ENCODE assay signal across 9 mouse cellular contexts in genomic region chr17:80095254-80095899, GRCm38 (mm10). TPM values are rescaled to one million over a fixed set of nuclear protein-coding genes. Genes with fewer than 3 reads are reported as not detected.
DNase-seq lines count a peak whose midpoint lies in the region; ATAC-seq and TF ChIP-seq lines count a peak whose summit lies in the region.
"Had no signal": no experiment of that assay in that cellular context is flagged by ENCODE, and none has a peak within 500 bp of the region (broad histone marks: within the 10 kb centered on the region; RNA-seq: fewer than 3 reads in every experiment).

No protein-coding gene starts in this region.

- 65% methylated on average over 9 of the region's 9 CpGs for WGBS in liver, adult 2 months
- WGBS in hindbrain, embryonic 15.5 days, result 82% methylated on average over 9 of the region's 9 CpGs
- 78% methylated on average over 9 of the region's 9 CpGs for WGBS in liver, postnatal 0 days (ENCODE audit: insufficient replicate concordance)
- WGBS in stomach, embryonic 15.5 days, result 72% methylated on average over 9 of the region's 9 CpGs

- H3K4me3 ChIP-seq in liver, adult 2 months (ENCODE audit: insufficient read depth, low read depth, low read length), result peak overlapping the region; percentile 15
- H3K4me3 ChIP-seq in hindbrain, embryonic 15.5 days, result no peak overlapping the region
- H3K4me3 ChIP-seq in liver, postnatal 0 days (ENCODE audit: low read depth, low read length), result no peak overlapping the region
- H3K4me3 ChIP-seq in stomach, embryonic 15.5 days (replicated peaks), result peak overlapping the region; percentile 20; the same call in 1 of the 2 replicates

- no peak for TF ChIP-seq EP300 in liver, postnatal 0 days (IDR thresholded peaks at IDR 0.05; ENCODE audit: low read depth)

- no peak for TF ChIP-seq CTCF in liver, adult 2 months (IDR thresholded peaks at IDR 0.05; ENCODE audit: low read depth, low read length)
- TF ChIP-seq CTCF in liver, postnatal 0 days (IDR thresholded peaks at IDR 0.05; ENCODE audit: low read depth), result no peak

- no peak for DNase-seq in liver, adult 2 months (ENCODE audit: extremely low read depth, low read depth, low spot score)
- DNase-seq in liver, result no peak
- no peak for DNase-seq in liver, postnatal 0 days
- no peak for DNase-seq in left cerebral cortex, adult 11 months (ENCODE audit: low spot score)
- no peak for DNase-seq in thymus, adult 18-20 months

- no peaks in the 10 kb centered on the region for H3K27me3 ChIP-seq in liver, adult 2 months (ENCODE audit: control insufficient read depth, insufficient read depth, low read length)
- no peaks in the 10 kb centered on the region for H3K27me3 ChIP-seq in hindbrain, embryonic 15.5 days
- no peaks in the 10 kb centered on the region for H3K27me3 ChIP-seq in liver, postnatal 0 days (ENCODE audit: insufficient read depth, low read length)
- no peaks in the 10 kb centered on the region for H3K27me3 ChIP-seq in stomach, embryonic 15.5 days (replicated peaks)

- H3K9me3 ChIP-seq in hindbrain, embryonic 15.5 days, result no peaks in the 10 kb centered on the region
- no peaks in the 10 kb centered on the region for H3K9me3 ChIP-seq in liver, postnatal 0 days (ENCODE audit: low read length)
- H3K9me3 ChIP-seq in stomach, embryonic 15.5 days, result no peaks in the 10 kb centered on the region

- H3K27ac ChIP-seq in liver, adult 2 months (replicated peaks; ENCODE audit: insufficient read depth, low read depth, low read length), result peak overlapping the region; percentile 75
- no peak overlapping the region for H3K27ac ChIP-seq in hindbrain, embryonic 15.5 days (replicated peaks)
- H3K27ac ChIP-seq in liver, postnatal 0 days (ENCODE audit: low read depth), result peak overlapping the region; percentile 72
- H3K27ac ChIP-seq in stomach, embryonic 15.5 days, result no peak overlapping the region

- H3K79me2 ChIP-seq in liver, adult 2 months (ENCODE audit: control insufficient read depth, insufficient read depth, low read length), result no peaks in the 10 kb centered on the region

- ATAC-seq in hindbrain, embryonic 15.5 days (ENCODE audit: low FRiP score, low read depth), result peak; percentile 28; the same call in 1 of the 2 replicates
- no peak for ATAC-seq in liver, postnatal 0 days
- no peak for ATAC-seq in stomach, embryonic 15.5 days (ENCODE audit: insufficient read depth, low FRiP score, low read depth)
- ATAC-seq in erythroid progenitor cell, adult 5-6 weeks (replicated peaks; ENCODE audit: low FRiP score, poor library complexity, severe bottlenecking), result no peak
- ATAC-seq: Patski had no signal

- H3K4me2 ChIP-seq in hindbrain, embryonic 15.5 days, result peak overlapping the region; percentile 52
- peak overlapping the region; percentile 60 for H3K4me2 ChIP-seq in liver, postnatal 0 days (ENCODE audit: low read depth, low read length)
- peak overlapping the region; percentile 45 for H3K4me2 ChIP-seq in stomach, embryonic 15.5 days

- peak overlapping the region; percentile 71 for H3K9ac ChIP-seq in liver, adult 2 months (ENCODE audit: low read depth, low read length)
- H3K9ac ChIP-seq in hindbrain, embryonic 15.5 days, result no peak overlapping the region
- H3K9ac ChIP-seq in liver, postnatal 0 days (replicated peaks), result peak overlapping the region; percentile 38; the same call in 1 of the 2 replicates
- H3K9ac ChIP-seq in stomach, embryonic 15.5 days, result no peak overlapping the region

- no peak for TF ChIP-seq POLR2A in liver, adult 2 months (IDR thresholded peaks at IDR 0.05; ENCODE audit: extremely low read depth, insufficient read depth, low read length)

- H3K4me1 ChIP-seq in liver, adult 2 months (ENCODE audit: control insufficient read depth, insufficient read depth, low read length), result peaks cover 7% of the 10 kb centered on the region; the same call in 1 of the 2 replicates
- H3K4me1 ChIP-seq in hindbrain, embryonic 15.5 days (replicated peaks), result peaks cover 12% of the 10 kb centered on the region
- peaks cover 6% of the 10 kb centered on the region; the same call in 1 of the 2 replicates for H3K4me1 ChIP-seq in liver, postnatal 0 days (ENCODE audit: insufficient read depth)
- peaks cover 7% of the 10 kb centered on the region; the same call in 1 of the 2 replicates for H3K4me1 ChIP-seq in stomach, embryonic 15.5 days

- H3K36me3 ChIP-seq in liver, adult 2 months (ENCODE audit: control insufficient read depth, insufficient read depth, low read length), result no peaks in the 10 kb centered on the region
- H3K36me3 ChIP-seq in hindbrain, embryonic 15.5 days, result no peaks in the 10 kb centered on the region
- no peaks in the 10 kb centered on the region for H3K36me3 ChIP-seq in liver, postnatal 0 days (replicated peaks; ENCODE audit: insufficient read depth, low read length)
- H3K36me3 ChIP-seq in stomach, embryonic 15.5 days, result no peaks in the 10 kb centered on the region

RNA-seq across cellular contexts. Expression of gene Galm, which starts 31.9 kb away (rescaled TPM):
- total RNA-seq in liver, adult 2 months (2014; rRNA removed), result 68.6 and 70.5 TPM in 2 replicates
- polyA plus RNA-seq in liver, adult 2 months (2012; rRNA removed), result 81.2 and 98.5 TPM in 2 replicates
- polyA plus RNA-seq in hindbrain, embryonic 15.5 days (2015; fragmentation: Nextera tagmentation; extraction: Ambion mirVana), result 2.1 and 2.2 TPM in 2 replicates
- 47.0 and 47.8 TPM in 2 replicates for polyA plus RNA-seq in liver, postnatal 0 days (2015; fragmentation: Nextera tagmentation; extraction: Ambion mirVana)
- 30.0 and 36.0 TPM in 2 replicates for polyA plus RNA-seq in stomach, embryonic 15.5 days (2015; fragmentation: Nextera tagmentation; extraction: Ambion mirVana)
- total RNA-seq in erythroid progenitor cell, adult 5-6 weeks (2015; ENCODE audit: low replicate concordance), result 3.6 TPM in 1 of 2 replicates, not detected in the other
- 0.53 and 1.2 TPM in 2 replicates for total RNA-seq in erythroid progenitor cell, adult 5-6 weeks (2017; ENCODE audit: low replicate concordance)

RNA-seq across cellular contexts. Expression of gene Hnrnpll, which starts 33.2 kb away (rescaled TPM):
- total RNA-seq in liver, adult 2 months (2014; rRNA removed), result 26.1 and 27.2 TPM in 2 replicates
- 7.7 and 7.9 TPM in 2 replicates for polyA plus RNA-seq in liver, adult 2 months (2012; rRNA removed)
- 58.6 and 62.1 TPM in 2 replicates for polyA plus RNA-seq in hindbrain, embryonic 15.5 days (2015; fragmentation: Nextera tagmentation; extraction: Ambion mirVana)
- polyA plus RNA-seq in liver, postnatal 0 days (2015; fragmentation: Nextera tagmentation; extraction: Ambion mirVana), result 13.4 and 14.9 TPM in 2 replicates
- 55.8 and 59.1 TPM in 2 replicates for polyA plus RNA-seq in stomach, embryonic 15.5 days (2015; fragmentation: Nextera tagmentation; extraction: Ambion mirVana)
- total RNA-seq in erythroid progenitor cell, adult 5-6 weeks (2015; ENCODE audit: low replicate concordance), result 53.0 and 60.4 TPM in 2 replicates
- 37.4 and 64.8 TPM in 2 replicates for total RNA-seq in erythroid progenitor cell, adult 5-6 weeks (2017; ENCODE audit: low replicate concordance)

Comparison
In these comparisons a context has a peak if more than half of its experiments do, and no peak if none do; other contexts are left out.
1. H3K4me3 ChIP-seq: peak in liver, adult 2 months (single experiment) and stomach, embryonic 15.5 days (single experiment); none in hindbrain, embryonic 15.5 days (single experiment) and liver, postnatal 0 days (single experiment).
2. H3K27ac ChIP-seq: peak in liver, adult 2 months (single experiment) and liver, postnatal 0 days (single experiment); none in hindbrain, embryonic 15.5 days (single experiment) and stomach, embryonic 15.5 days (single experiment).
3. H3K9ac ChIP-seq: peak in liver, adult 2 months (single experiment) and liver, postnatal 0 days (single experiment); none in hindbrain, embryonic 15.5 days (single experiment) and stomach, embryonic 15.5 days (single experiment).
4. Peak in every context shown above with its lines, with median percentiles within 50 percentile points of each other: H3K4me2 ChIP-seq.